Mouse (Mus musculus): ENCODE results near the gene Ppfibp1.

DNA sequence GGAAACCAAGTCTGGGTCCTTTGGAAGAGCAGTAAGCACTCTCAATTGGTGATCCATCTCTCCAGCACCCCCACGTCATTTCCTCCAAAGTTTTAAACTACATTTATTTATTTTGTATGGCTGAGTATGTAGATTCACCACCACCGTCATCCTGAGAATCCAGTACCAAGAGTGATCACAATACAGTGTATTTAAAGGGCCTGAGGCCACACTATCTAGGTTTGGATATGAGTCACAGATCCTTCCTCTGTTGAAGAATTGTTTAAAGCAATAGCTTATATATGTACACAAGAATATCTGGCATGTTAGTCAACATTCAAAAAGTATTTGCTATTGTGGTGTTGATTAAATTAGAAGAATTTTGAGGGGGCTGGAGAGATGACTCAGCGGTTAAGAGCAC is 40.0 kb upstream of the Ppfibp1 start:
- TF ChIP-seq GATA1 (IDR thresholded peaks at IDR 0.05; ENCODE audit: borderline replicate concordance, low read length), result no peak
- TF ChIP-seq FLI1 (IDR thresholded peaks at IDR 0.05; ENCODE audit: low read length), result no peak
